Mouse (Mus musculus) neural tube, embryonic 10.5 days (tissue): Measurements from ENCODE around the gene Dlg5.

ENCODE experiments used
- DNase-seq: peaks from one replicate; pipeline ENCODE4 v3.0.0-alpha.2; 2017; ENCODE audit warnings: low spot score; ENCODE audit errors: extremely low spot score

The Dlg5 gene

GRCm38 (mm10) chr14:24234411-24234810 is 11.3 kb downstream of the Dlg5 start:
- no peak for DNase-seq

GRCm38 (mm10) chr14:24232641-24233633 is 12.8 kb downstream of the Dlg5 start:
- DNase-seq = no peak

- no peak for DNase-seq
These were observed 17.2 kb downstream of the Dlg5 start for GRCm38 (mm10) chr14:24228549-24228948.

- DNase-seq = no peak
These were observed 18.7 kb downstream of the Dlg5 start for GRCm38 (mm10) chr14:24227015-24227414.

DNA sequence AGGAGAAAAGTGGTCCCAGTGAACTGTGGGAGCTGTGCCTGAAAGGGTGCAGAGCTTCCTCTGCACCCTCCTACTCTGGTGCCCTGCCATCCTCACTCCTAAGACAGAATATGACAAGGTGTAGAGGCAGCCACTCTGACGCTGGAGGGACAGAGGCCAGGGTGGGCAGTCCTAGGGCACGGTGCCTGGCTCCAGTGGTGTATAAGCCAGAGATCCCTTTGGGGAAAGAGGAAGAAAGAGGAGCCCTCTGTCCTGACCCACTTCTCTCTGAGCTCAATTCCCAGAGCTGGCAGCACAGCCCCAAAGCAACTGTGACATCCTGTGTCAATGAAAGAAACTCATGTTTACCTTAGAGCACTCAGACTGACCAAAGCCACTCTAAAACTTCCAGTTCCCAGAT is 19.4 kb downstream of the Dlg5 start:
- no peak for DNase-seq

DNA sequence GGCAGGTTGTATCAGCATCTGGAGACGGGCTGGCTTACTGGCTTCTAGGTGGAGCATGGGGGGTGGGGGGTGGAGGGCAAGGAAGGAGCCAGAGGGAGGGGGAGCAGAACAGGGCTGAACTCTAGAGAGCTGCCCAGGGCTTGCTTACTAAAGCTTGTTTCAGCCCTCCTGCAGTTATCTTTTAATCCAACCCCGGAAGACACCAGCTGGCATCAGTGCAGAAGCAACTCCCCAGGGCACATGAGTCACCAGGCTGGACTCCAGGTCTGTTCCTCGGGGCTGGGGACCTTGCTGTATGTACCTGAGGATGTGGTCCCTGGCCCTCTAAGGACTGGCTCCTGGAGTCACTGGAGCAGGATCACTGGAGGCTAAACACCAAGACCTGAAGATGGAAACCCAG is 23.0 kb downstream of the Dlg5 start:
- DNase-seq = no peak

- no peak for DNase-seq
These were observed 23.4 kb downstream of the Dlg5 start for GRCm38 (mm10) chr14:24222273-24222672.

- no peak for DNase-seq
These were observed 28.4 kb downstream of the Dlg5 start for GRCm38 (mm10) chr14:24217362-24217722.

GRCm38 (mm10) chr14:24216678-24217361 is 28.9 kb downstream of the Dlg5 start:
- DNase-seq = no peak

GRCm38 (mm10) chr14:24216064-24216463 is 29.7 kb downstream of the Dlg5 start:
- DNase-seq = no peak

DNA sequence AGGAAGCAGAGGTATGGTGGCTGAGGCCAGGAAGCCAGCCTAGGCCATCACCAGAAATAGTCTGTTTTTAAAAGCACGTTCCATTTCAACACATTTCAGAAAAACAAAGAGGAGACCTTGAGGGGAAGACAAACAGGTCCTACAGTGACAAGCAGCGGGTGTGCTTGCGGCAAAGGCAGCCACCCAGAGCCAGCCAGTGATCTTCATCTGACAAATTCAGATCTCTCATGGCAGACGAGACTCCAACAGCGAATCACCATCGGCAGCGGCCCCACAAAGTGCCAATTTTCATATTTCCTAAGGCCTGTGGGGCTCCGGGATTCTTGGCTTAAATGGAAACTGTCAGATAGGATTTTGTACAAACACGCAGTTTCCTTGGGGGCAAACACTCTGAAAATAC is 31.3 kb downstream of the Dlg5 start:
- no peak for DNase-seq

DNA sequence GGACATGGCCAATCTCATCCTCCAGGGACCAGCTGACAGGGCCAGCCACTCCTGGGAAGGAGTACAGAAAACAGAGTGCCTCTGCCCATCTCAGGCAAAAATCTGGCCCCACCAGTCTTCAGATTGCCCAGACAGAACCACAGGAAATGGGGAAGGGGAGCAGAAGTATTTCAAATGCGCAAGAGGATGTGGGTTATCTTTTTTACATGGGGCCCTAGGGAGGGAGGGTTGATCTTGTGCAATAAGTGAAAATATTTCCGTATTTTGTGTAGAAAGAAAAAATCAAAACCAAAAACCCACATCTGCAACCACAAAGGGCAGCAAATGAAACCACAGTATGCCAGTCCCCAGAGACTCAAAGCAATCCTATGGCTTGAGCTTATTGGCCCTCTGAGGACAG is 32.4 kb downstream of the Dlg5 start:
- no peak for DNase-seq

- DNase-seq = no peak
These were observed 32.9 kb downstream of the Dlg5 start for GRCm38 (mm10) chr14:24212861-24213260.

- DNase-seq = no peak
These were observed 38.4 kb downstream of the Dlg5 start for GRCm38 (mm10) chr14:24207360-24207752.

- DNase-seq = no peak
These were observed 38.9 kb downstream of the Dlg5 start for GRCm38 (mm10) chr14:24206736-24207359.

- no peak for DNase-seq
These were observed 39.4 kb downstream of the Dlg5 start for GRCm38 (mm10) chr14:24206314-24206713.

GRCm38 (mm10) chr14:24205281-24205871 is 40.3 kb downstream of the Dlg5 start:
- DNase-seq = no peak

DNA sequence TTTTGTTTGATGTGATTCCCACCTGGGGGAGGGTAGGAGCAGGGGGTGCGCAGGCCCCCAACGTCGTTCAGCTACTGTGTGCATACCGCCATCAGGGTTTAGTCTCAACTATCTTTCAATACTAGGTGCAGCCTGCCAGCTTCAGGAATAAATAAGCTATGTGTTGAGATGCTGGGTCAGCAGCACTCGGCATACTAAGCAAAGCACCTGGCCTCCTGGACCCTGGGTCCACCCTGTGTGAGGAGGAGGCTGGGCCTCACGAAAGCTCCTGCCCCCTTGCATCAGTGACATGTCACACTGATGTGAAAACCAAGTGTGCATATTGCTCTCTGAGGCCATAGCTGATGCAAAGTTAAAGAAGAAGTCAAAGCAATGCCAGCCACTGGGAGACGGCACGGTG is 42.5 kb downstream of the Dlg5 start:
- DNase-seq = no peak

GRCm38 (mm10) chr14:24200771-24201170 is 44.9 kb downstream of the Dlg5 start:
- no peak for DNase-seq

- DNase-seq = no peak
These were observed 46.0 kb downstream of the Dlg5 start for GRCm38 (mm10) chr14:24199732-24200131.

GRCm38 (mm10) chr14:24197865-24198264 is 47.9 kb downstream of the Dlg5 start:
- DNase-seq = no peak

DNA sequence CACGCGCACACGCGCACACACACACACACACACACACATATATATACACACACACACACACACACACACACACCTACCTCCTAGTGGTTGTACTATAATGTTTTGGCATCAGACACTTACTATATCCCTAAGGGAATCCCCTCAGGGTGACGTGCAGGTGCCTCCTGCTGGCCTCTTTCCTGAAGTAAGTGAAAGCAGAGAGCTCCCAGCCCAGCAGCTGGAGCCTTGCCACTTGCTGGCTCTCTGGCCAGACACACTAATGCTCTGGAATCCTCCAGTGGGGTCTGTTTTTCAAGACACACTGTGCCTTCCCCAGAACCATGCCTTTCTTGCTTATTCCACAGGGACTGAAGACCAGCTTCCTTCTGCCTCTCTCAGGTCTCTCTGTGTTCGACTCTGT is 48.8 kb downstream of the Dlg5 start:
- no peak for DNase-seq
